Mouse (Mus musculus): ENCODE measurements around the gene Fam102a.
"Not testable (repeated sequence)": the region's sequence is repeated elsewhere in the genome, so short reads cannot be mapped to it uniquely, and the experiment has no call there.

Gene Fam102a

GRCm38 (mm10) chr2:32534733-32535471 is at the start of gene Fam102a:
TSS of gene Fam102a (plus strand) at chr2:32535332.
- peak; percentile 95 for DNase-seq (ENCODE audit: low read depth, low spot score)

DNA sequence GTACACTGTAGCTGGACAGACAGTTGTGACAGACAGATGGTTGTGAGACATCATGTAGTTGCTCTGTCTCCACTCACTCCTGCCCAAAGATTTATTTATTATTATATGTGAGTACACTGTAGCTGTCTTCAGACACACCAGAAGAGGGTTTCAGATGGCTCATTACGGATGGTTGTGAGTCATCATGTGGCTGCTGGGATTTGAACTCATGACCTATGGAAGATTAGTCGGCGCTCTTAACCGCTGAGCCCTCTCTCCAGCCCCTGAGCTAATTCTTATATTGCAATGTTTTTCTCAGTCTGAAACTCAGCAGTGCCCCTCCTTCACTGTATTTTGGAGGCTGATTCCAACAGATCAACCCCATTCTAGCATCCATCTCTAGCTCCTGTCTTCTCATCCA is 49.4 kb upstream of the Fam102a start:
- no peak for DNase-seq (ENCODE audit: low read depth, low spot score)

- DNase-seq (ENCODE audit: low read depth, low spot score), result no peak
Measured at GRCm38 (mm10) chr2:32486155-32486554, 49.0 kb upstream of the Fam102a start.

DNA sequence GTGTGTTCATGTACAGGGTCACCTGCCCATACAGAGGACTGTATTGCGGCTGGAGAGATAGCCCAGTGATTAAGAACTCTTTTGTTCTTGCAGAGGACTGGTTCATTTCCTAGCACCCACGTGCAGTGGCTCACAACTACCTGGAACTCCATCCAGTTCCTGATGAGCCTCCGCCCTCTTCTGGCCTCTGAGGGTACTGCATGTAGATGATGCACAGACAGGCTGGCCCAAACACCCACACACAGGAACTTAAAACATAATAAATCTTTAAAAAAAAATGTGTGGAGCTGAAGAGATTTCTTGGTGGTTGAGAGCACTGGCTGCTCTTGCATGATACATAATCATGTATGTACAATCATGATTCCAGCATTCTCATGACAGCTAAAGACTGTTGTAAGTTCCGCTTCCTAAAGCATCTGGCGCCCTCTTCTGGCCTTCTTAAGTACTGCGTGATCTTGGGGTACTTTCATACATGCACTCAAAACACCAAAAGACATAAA is 48.0 kb upstream of the Fam102a start:
- DNase-seq (ENCODE audit: low read depth, low spot score), result peak; percentile 93

- peak; percentile 93 for DNase-seq (ENCODE audit: low read depth, low spot score)
Measured at GRCm38 (mm10) chr2:32488679-32489078, 46.5 kb upstream of the Fam102a start.

- DNase-seq (ENCODE audit: low read depth, low spot score), result not testable (repeated sequence)
Measured at GRCm38 (mm10) chr2:32490730-32491129, 44.4 kb upstream of the Fam102a start.

DNA sequence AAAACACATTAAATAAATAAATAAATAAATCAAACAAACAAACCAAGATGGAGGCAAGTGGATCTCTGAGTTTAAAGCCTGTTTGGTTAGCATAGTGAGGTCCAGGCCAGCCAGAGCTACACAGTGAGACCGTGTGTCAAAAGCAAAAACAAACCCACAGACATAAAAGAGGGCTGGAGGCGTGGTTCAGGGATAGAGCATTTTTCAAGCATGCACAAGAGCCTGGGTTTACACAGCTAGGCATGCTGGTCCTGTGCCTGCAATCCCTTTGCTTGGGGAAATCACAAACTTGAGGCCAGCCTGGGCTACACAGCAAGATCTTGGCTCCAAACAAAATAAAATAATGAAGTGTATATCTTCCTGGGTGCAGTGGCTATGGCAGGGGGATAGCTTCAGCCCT is 42.5 kb upstream of the Fam102a start:
- DNase-seq (ENCODE audit: low read depth, low spot score), result no peak

- no peak for DNase-seq (ENCODE audit: low read depth, low spot score)
Measured at GRCm38 (mm10) chr2:32493301-32493701, 41.8 kb upstream of the Fam102a start.

DNA sequence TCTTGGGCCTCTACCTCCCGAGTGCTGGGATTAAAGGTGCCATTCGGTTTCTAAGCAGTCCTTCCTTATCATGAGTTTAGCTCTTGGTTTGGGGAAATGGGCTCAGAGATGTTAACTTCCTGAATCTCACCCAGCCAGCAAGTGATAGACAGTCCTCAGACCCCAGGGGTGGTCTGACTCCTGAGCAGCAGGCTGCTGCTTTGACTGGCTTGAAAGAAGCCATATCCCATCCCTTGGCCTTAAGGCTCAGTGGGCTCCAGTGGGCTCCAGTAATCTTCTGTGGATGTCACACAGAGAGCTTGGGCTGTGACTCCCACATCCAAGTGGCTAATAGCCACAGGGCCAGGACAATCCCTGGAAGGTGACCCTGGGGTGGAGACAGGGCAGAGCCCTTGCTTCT is 40.6 kb upstream of the Fam102a start:
- no peak for DNase-seq (ENCODE audit: low read depth, low spot score)

GRCm38 (mm10) chr2:32495185-32495726 is 39.9 kb upstream of the Fam102a start:
- DNase-seq (ENCODE audit: low read depth, low spot score), result no peak

- DNase-seq (ENCODE audit: low read depth, low spot score), result no peak
Measured at GRCm38 (mm10) chr2:32496190-32496589, 38.9 kb upstream of the Fam102a start.

DNA sequence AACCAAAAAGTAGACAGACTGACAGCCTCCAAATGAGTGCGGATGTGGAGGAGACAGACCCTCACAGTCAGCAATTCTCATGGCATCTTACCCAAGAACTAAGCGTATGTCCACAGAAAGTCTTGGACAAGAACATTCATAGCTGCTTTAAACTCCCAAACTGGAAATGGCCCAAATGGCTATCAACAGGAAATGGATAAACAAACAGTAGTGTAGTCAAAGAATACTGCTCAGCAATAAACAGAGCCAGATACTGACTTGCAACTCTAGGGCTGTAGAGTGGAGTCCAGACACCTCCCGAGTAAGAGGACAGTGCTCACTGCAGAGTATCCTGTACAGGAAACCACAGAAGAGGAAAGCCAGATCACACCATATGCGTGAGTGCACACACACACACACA is 35.8 kb upstream of the Fam102a start:
- DNase-seq (ENCODE audit: low read depth, low spot score), result no peak

GRCm38 (mm10) chr2:32500461-32500860 is 34.7 kb upstream of the Fam102a start:
- no peak for DNase-seq (ENCODE audit: low read depth, low spot score)

DNA sequence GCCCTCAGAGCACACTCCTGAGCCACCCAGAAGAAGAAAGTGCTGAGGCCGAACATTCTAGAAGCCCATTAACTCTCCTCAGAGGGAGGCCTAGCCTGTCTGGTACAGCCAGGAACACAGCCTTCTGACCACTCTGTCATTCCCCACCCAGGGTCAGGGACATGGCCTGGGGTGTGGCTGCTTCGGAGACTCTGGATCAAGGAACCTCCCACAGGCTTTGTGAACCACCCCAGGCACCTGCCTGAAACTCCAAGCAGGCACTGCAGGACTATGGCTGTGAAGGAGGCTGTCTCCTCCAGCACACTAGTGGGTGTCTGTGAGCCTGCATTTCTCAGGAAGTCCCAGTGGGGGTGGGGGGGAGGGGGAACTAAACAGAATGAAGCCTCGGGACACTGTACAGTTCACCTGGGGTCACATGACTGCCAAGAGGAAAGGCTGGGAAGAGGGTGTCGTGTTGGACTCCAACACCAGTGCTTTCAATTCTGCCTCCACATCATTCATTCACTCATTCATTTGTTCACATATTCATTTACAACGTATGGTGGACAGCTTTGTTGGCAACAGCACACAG is 33.3 kb upstream of the Fam102a start:
- DNase-seq (ENCODE audit: low read depth, low spot score), result peak; percentile 69

DNA sequence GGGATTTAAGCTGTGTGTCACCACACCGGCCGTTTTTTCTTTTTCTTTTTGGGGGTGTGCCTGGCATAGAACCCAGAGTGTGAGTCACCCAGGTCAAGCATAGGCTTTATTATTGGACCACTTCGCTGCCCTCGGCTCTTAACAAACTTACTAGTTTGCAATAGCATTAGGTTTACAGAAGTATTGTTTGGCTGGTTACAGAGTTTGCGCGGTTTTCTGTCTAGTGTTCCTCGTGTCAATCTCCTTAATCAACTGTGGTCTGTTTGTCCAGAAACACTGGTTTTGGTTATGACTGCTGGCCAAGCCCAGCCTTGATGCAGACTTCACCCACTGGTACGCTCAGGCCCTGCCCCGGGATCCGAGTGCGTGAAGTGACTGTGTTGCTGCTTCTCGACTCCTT is 32.3 kb upstream of the Fam102a start:
- DNase-seq (ENCODE audit: low read depth, low spot score), result no peak

DNA sequence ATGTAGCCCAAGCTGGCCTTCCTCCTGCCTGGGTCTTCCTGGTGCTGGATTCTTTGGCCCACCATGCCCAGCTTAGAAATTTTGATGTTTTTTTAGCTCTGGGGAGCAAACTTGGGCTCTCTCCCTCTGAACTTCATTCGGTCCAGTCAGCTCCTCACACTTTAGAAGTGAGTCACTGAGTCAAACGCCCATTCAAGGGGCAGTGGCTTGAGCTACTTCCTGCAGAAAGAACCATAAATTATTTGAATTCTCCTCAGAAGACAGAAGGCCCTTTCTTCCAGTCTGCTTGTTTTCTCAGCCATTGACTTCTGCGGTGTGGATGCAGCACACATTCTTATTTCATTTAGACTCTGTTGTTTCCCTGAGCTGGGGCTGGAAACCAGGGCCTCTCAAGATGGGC is 31.5 kb upstream of the Fam102a start:
- DNase-seq (ENCODE audit: low read depth, low spot score), result no peak

- DNase-seq (ENCODE audit: low read depth, low spot score), result peak; percentile 59
Measured at GRCm38 (mm10) chr2:32505536-32505935, 29.6 kb upstream of the Fam102a start.

- no peak for DNase-seq (ENCODE audit: low read depth, low spot score)
Measured at GRCm38 (mm10) chr2:32506673-32507668, 28.2 kb upstream of the Fam102a start.

- DNase-seq (ENCODE audit: low read depth, low spot score), result no peak
Measured at GRCm38 (mm10) chr2:32507906-32508305, 27.2 kb upstream of the Fam102a start.

- peak; percentile 90 for DNase-seq (ENCODE audit: low read depth, low spot score)
Measured at GRCm38 (mm10) chr2:32509287-32509686, 25.8 kb upstream of the Fam102a start.

DNA sequence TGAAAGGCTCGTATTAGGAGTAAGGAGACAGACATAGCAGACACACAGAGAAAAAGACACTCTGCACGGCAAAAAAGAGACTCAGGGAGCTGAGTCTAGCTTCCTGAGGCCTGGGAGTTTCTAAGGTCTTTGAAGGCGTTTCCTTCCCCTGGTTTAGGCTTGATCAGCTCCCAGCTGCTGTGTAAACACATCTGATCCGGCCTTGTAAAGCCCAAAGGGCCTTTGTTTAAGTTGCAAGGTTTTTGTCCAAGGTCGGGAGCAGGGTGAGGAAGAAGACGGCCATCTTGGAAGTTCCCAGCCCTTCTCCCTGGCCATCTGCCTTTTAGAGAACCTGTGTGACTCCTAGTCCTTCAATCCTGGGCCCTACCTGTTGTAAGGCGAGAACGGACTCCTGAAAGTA is 25.2 kb upstream of the Fam102a start:
- DNase-seq (ENCODE audit: low read depth, low spot score), result peak; percentile 78

DNA sequence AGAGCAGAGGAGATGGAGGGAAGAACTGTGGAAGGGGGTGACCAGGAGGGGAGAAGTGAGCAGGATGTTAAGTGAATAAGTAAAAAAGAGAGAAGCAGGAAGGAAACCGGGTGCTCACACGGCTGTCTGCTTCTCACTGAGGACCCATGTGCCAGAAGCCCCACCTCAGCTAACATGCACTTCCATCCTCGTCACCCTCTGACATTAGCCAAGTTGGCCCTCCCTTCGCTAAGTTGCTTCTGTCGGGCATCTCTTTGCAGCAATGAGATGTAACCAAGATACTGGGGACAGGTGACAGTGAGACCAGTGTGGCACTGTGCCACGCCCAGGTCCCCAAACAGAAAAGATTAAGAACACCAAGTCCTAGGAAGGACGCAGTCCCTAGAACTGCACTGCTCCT is 22.5 kb upstream of the Fam102a start:
- DNase-seq (ENCODE audit: low read depth, low spot score), result no peak
